Mouse (Mus musculus): ENCODE measurements around the gene Gm37240. TPM values are rescaled to one million over a fixed set of nuclear protein-coding genes. Genes with fewer than 3 reads are reported as not detected.

Gene Gm37240
- polyA plus RNA-seq, 1 experiment from 2014 or later: 18.1 TPM

DNA sequence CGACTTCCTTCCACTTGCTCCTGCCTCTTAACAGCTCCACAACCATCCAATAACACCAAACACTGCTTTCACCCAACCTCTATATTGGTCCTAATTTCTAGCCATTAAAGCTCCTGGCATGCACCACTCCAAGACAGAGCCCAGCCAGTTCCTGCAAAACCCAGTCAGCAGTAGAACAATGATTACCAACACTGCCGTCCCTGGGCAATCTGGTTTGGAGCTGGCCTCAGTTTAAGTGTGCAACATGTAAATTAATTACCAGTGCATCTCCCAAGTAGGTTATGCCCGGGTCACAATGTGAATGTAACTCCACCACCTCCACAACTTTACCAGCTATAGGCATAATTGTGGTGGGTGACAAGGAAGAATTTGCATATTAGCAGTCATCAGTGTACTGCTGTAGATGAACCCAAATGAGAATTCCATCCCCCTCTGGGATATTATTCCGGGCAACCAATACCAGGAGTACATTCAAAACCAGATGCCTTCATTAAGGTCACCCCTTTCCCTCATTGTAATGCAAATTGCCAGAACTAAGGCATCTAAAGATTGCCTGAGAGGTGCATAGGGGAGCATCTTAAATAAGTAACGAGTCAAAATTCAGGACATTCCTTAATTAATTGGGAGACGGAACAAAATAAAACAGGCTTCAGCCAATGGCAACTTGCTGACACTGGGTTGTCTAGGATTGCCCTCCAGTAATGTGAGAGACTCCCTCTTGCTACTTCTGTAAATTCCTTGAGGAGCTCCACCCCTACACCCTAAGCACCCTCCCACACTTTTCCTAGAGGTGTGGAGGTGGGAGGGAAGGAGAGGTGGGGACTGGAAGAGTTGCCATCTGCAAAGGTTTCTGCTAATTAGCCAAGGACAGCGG is 549.2 kb downstream of the Gm37240 start:
- no peak for DNase-seq (ENCODE audit: low spot score)
- Histone ChIP-seq H3K4me3 (ENCODE audit: low read depth, low read length) (no peak overlapping the region), H3K36me3 (ENCODE audit: control insufficient read depth, insufficient read depth, low read length) (no peaks in the 10 kb centered on the region), H3K4me2 (replicated peaks; ENCODE audit: low read depth) (no peak overlapping the region), H3K27me3 (ENCODE audit: control insufficient read depth, insufficient read depth, low read length) (no peaks in the 10 kb centered on the region), H3K9ac (ENCODE audit: low read length) (no peak overlapping the region), H3K27ac (replicated peaks) (no peak overlapping the region), H3K4me1 (replicated peaks; ENCODE audit: control insufficient read depth, insufficient read depth) (no peaks in the 10 kb centered on the region), H3K9me3 (ENCODE audit: control insufficient read depth, low read length) (no peaks in the 10 kb centered on the region)
- no peak for ATAC-seq (ENCODE audit: low FRiP score, low TSS enrichment)
- no peak for TF ChIP-seq EP300 (optimal IDR thresholded peaks at IDR 0.05)
- no peak for TF ChIP-seq CTCF (IDR thresholded peaks at IDR 0.05; ENCODE audit: low read depth)
- 85% methylated on average over 7 of the region's 7 CpGs for WGBS

DNA sequence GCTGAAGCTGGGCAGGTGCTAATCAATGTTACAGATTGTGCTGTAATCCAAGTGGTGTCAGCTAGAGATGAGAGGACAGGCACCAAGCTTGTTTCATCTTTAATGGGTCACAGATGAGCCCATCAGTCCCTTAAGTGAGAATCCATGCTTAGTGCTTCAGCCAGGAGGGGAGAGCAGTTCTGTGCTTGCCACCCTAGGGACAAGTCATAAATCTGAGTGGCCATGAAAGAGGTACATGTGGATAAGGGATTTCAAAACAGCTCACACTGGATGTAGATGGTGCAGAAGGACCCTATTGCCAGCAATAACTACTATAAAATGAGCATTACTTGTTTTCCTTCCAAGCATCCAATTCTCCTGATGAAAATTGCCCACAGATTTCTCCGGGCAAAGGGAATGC is 551.8 kb downstream of the Gm37240 start:
- no peak for DNase-seq (ENCODE audit: low spot score)
- H3K27me3 ChIP-seq (ENCODE audit: control insufficient read depth, insufficient read depth, low read length): no peaks in the 10 kb centered on the region
- TF ChIP-seq CTCF (IDR thresholded peaks at IDR 0.05; ENCODE audit: low read depth) (no peak), EP300 (optimal IDR thresholded peaks at IDR 0.05) (no peak)
- H3K9ac ChIP-seq (ENCODE audit: low read length): no peak overlapping the region
- no peak overlapping the region for H3K4me2 ChIP-seq (replicated peaks; ENCODE audit: low read depth)
- no peak overlapping the region for H3K27ac ChIP-seq (replicated peaks)
- H3K4me3 ChIP-seq (ENCODE audit: low read depth, low read length): no peak overlapping the region
- 97% methylated on average over 1 of the region's 1 CpGs for WGBS
- H3K4me1 ChIP-seq (replicated peaks; ENCODE audit: control insufficient read depth, insufficient read depth): no peaks in the 10 kb centered on the region
- no peaks in the 10 kb centered on the region for H3K36me3 ChIP-seq (ENCODE audit: control insufficient read depth, insufficient read depth, low read length)
- H3K9me3 ChIP-seq (ENCODE audit: control insufficient read depth, low read length): no peaks in the 10 kb centered on the region
- ATAC-seq (ENCODE audit: low FRiP score, low TSS enrichment): no peak

DNA sequence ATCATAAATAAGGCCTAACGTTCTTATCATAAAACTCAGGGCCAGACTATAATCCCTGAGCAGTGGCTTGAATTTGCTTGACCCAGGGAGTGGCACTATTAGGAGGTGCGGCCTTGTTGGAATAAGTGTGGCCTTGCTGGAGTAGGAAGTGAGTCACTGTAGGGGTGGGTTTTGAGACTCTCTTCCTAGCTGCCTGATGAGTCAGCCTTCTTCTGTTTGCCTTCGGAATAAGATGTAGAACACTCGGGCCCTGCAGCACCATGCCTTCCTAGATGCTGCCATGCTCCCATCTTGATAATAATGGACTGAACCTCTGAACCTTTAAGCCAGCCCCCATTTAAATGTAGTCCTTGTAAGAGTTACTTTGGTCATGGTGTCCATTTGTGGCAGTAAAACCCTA is 555.0 kb downstream of the Gm37240 start:
- ATAC-seq (ENCODE audit: low FRiP score, low TSS enrichment) (no peak), DNase-seq (ENCODE audit: low spot score) (no peak)
- WGBS: 69% methylated on average over 4 of the region's 4 CpGs

DNA sequence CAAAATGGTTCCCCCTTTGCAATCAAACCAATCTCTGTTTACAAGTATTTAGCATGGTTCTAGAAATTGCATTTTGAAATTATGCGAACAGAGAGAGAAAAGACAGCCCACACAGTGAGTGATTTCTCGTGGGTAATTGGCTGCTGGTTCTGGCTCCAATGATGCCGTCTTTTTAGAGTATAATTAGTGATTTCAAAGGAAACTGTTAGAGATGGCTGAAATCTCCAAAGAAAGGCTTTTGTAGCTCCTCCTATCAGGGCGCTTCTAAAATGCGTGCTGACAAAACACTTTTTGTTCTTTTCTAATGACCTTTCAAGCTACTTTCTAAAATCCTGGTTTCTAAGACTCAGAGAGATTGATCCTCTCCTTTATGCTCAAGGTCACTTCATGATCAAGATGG is 569.1 kb downstream of the Gm37240 start:
- no peak for ATAC-seq (ENCODE audit: low FRiP score, low TSS enrichment)
- H3K9me3 ChIP-seq (ENCODE audit: control insufficient read depth, low read length): no peaks in the 10 kb centered on the region
- no peaks in the 10 kb centered on the region for H3K36me3 ChIP-seq (ENCODE audit: control insufficient read depth, insufficient read depth, low read length)
- no peak overlapping the region for H3K9ac ChIP-seq (ENCODE audit: low read length)
- 80% methylated on average over 5 of the region's 5 CpGs for WGBS
- TF ChIP-seq EP300 (optimal IDR thresholded peaks at IDR 0.05) (no peak), CTCF (IDR thresholded peaks at IDR 0.05; ENCODE audit: low read depth) (no peak)
- H3K27me3 ChIP-seq (ENCODE audit: control insufficient read depth, insufficient read depth, low read length): no peaks in the 10 kb centered on the region
- no peak overlapping the region for H3K27ac ChIP-seq (replicated peaks)
- no peak overlapping the region for H3K4me3 ChIP-seq (ENCODE audit: low read depth, low read length)
- no peaks in the 10 kb centered on the region for H3K4me1 ChIP-seq (replicated peaks; ENCODE audit: control insufficient read depth, insufficient read depth)
- no peak for DNase-seq (ENCODE audit: low spot score)
- H3K4me2 ChIP-seq (replicated peaks; ENCODE audit: low read depth): no peak overlapping the region

More for the DNA sequence above, 555.0 kb downstream of the Gm37240 start:
- Histone ChIP-seq H3K4me2 (replicated peaks; ENCODE audit: low read depth) (no peak overlapping the region), H3K4me3 (ENCODE audit: low read depth, low read length) (no peak overlapping the region), H3K27me3 (ENCODE audit: control insufficient read depth, insufficient read depth, low read length) (no peaks in the 10 kb centered on the region), H3K9me3 (ENCODE audit: control insufficient read depth, low read length) (no peaks in the 10 kb centered on the region), H3K9ac (ENCODE audit: low read length) (no peak overlapping the region), H3K27ac (replicated peaks) (no peak overlapping the region), H3K36me3 (ENCODE audit: control insufficient read depth, insufficient read depth, low read length) (no peaks in the 10 kb centered on the region), H3K4me1 (replicated peaks; ENCODE audit: control insufficient read depth, insufficient read depth) (no peaks in the 10 kb centered on the region)
- TF ChIP-seq EP300 (optimal IDR thresholded peaks at IDR 0.05) (no peak), CTCF (IDR thresholded peaks at IDR 0.05; ENCODE audit: low read depth) (no peak)

DNA sequence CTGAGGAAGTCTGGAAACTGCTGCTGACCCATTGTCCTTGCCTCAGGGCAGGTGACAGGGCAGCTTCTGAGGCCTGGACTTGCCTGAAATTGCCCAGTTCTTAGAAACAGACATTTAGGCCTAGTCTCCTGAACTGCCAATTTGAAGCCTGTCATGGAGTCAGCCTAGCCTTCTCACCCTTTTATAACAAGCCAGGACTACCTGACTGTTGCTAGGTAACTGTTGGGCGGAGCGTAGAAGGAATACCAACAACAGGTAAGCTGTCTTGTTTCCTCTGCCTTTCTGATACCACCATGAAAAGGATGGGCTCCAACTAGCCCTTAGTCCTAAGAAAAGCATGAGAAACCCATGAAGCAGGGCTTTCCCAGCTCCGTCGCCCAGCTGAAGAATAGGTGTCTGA is 570.0 kb downstream of the Gm37240 start:
- Histone ChIP-seq H3K4me1 (replicated peaks; ENCODE audit: control insufficient read depth, insufficient read depth) (no peaks in the 10 kb centered on the region), H3K4me2 (replicated peaks; ENCODE audit: low read depth) (no peak overlapping the region), H3K9ac (ENCODE audit: low read length) (no peak overlapping the region), H3K36me3 (ENCODE audit: control insufficient read depth, insufficient read depth, low read length) (no peaks in the 10 kb centered on the region), H3K9me3 (ENCODE audit: control insufficient read depth, low read length) (no peaks in the 10 kb centered on the region), H3K4me3 (ENCODE audit: low read depth, low read length) (no peak overlapping the region), H3K27me3 (ENCODE audit: control insufficient read depth, insufficient read depth, low read length) (no peaks in the 10 kb centered on the region), H3K27ac (replicated peaks) (no peak overlapping the region)
- WGBS: 86% methylated on average over 4 of the region's 4 CpGs
- no peak for ATAC-seq (ENCODE audit: low FRiP score, low TSS enrichment)
- DNase-seq (ENCODE audit: low spot score): no peak
- no peak for TF ChIP-seq CTCF (IDR thresholded peaks at IDR 0.05; ENCODE audit: low read depth)
- TF ChIP-seq EP300 (optimal IDR thresholded peaks at IDR 0.05): no peak

DNA sequence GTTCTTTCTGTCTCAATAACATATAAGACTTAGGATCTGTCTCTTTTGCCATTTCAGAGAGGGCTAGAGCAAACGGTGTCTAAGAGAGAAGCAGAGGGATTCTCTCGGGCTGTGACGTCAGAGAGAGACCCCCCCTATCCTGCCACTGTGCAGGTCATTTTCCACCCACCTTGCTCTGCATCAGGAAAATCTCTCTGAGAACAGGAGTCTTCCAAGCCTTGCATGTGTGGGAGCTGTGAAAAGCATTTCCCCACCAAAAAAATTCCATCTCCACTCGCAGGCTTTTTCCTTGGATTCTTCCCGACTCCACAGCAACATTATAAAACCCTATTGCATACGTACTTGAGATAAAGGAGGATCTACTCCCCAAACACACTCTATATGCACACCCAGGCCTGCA is 572.4 kb downstream of the Gm37240 start:
- Histone ChIP-seq H3K4me2 (replicated peaks; ENCODE audit: low read depth) (no peak overlapping the region), H3K36me3 (ENCODE audit: control insufficient read depth, insufficient read depth, low read length) (no peaks in the 10 kb centered on the region), H3K9me3 (ENCODE audit: control insufficient read depth, low read length) (no peaks in the 10 kb centered on the region), H3K4me3 (ENCODE audit: low read depth, low read length) (no peak overlapping the region), H3K4me1 (replicated peaks; ENCODE audit: control insufficient read depth, insufficient read depth) (no peaks in the 10 kb centered on the region), H3K27ac (replicated peaks) (no peak overlapping the region), H3K9ac (ENCODE audit: low read length) (no peak overlapping the region), H3K27me3 (ENCODE audit: control insufficient read depth, insufficient read depth, low read length) (no peaks in the 10 kb centered on the region)
- WGBS: 84% methylated on average over 6 of the region's 6 CpGs
- TF ChIP-seq EP300 (optimal IDR thresholded peaks at IDR 0.05) (no peak), CTCF (IDR thresholded peaks at IDR 0.05; ENCODE audit: low read depth) (no peak)
- no peak for DNase-seq (ENCODE audit: low spot score)
- no peak for ATAC-seq (ENCODE audit: low FRiP score, low TSS enrichment)
